Mouse (Mus musculus): ENCODE results near the gene Adgrg1. TPM values are rescaled to one million over a fixed set of nuclear protein-coding genes. Genes with fewer than 3 reads are reported as not detected.

Adgrg1 gene
- 10 to 100 TPM; 41.3 to 63.6 (median 51.8) TPM for total RNA-seq (2022)

DNA sequence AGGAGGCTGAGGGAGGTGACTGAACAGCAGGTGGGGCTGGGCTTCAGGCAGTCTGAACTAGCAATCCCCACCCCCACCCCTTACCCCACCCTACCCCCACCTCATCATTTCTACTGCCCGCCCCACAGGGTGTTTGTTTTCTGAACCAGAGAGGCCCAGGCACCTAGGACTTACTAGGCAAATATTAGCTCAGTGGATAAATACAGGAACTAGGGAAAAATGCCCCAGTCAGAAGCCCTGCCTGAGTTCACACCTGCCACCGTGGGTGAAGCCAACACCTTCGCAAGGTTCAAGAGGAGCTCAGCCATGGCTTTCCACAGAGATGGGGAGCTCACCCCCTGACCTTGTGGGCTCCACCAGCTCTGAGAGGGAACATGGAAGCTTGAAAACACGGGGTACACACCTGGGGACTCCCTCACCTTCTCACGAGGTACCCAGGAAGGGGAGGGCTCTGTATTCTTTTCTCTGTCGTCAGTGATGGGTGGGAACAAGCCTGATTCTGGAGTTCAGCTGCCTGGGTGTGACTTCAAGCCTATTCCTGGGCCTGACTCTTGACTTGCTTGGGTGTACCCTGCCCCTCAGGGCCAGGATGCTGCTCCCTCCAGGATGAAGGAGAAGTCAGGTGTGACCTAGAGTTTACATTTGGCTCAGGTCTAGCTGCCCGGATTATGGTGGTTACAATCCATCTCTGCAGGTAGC lies at the start of gene Adgrg1:
Gene Adgrg1 (plus strand): TSS at position 285 of the 699 bp plus-strand sequence.
- no peak for DNase-seq (ENCODE audit: low spot score)

GRCm38 (mm10) chr8:94928227-94928626 lies 46.3 kb upstream of the Adgrg1 start:
- no peak for DNase-seq (ENCODE audit: low spot score)

- no peak for DNase-seq (ENCODE audit: low spot score)
These were observed 40.6 kb upstream of the Adgrg1 start for GRCm38 (mm10) chr8:94933918-94934317.

DNA sequence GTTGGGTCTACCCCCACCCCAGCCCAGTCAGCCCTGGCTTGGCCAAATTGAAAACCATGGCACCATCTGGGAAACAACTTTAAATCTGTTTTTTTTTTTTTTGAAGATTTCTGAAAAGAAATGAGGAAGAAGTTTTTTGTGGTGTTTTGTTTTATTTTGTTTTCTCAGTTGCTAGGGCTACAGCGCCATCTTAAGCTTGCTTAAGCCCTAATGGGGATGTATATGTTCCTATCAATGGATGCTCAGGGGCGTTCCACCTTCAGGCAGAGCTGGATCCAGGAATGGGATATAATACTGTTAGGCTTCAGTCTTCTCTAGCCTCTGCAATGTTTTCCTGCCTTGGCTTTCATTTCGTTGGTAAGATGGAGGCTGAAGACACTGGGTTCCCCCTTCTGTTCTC lies 39.4 kb upstream of the Adgrg1 start:
- no peak for DNase-seq (ENCODE audit: low spot score)

DNA sequence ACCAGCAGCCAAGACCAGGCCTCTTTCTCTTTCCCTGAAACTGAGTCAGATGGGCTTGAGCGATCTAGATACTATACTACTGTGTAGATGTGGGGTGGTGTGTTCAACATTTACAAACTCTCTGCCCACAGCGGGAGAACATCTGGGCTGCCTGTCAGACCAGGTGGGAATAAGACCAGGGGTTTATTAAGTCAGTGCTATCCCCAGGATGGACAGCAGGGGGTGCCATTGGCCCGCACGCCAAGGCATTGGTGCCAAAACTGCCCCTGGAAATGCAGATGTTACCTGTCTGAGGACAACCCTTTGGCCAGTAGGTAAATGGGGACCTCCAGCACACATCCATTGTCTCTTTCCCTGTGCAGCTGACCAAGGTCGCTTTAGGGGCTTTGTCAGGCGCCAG lies 32.0 kb upstream of the Adgrg1 start:
- peak; percentile 63 for DNase-seq (ENCODE audit: low spot score)

- no peak for DNase-seq (ENCODE audit: low spot score)
These were observed 29.4 kb upstream of the Adgrg1 start for GRCm38 (mm10) chr8:94945185-94945584.

DNA sequence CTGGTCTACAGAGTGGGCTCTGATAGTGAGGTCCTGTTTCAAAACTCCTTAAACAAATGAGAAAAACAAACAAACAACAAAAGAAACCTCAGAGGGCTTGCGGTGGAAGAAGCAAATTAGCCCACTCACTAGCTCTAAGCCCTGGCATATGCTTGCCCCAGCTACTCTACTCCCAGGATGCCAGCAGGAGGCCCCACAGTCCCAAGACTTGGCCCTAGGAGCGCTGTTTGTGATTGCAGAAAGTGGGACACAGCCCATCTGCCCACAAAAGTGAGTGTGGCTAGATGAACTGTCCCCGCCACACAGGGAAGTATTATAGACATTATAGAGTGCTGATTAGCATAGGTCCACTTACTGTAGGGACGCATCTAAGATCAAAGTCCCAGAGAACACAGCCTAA lies 26.1 kb upstream of the Adgrg1 start:
- DNase-seq (ENCODE audit: low spot score), result no peak

DNA sequence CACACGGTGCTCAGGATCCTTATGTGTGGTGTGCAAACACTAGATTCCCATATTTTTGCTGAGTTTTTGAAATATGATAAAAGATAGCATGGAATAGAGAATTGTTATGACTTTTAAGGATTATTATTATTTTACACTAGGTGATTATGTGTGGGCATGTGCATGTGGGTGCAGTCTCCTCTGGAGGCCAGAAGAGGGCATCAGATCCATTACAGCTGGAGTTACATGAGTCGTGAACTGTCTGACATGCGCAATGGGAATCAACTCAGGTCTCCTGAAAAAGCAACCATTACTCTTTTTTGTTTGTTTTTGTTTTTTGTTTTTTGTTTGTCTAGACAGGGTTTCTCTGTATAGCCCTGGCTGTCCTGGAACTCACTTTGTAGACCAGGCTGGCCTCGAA lies 25.5 kb upstream of the Adgrg1 start:
- no peak for DNase-seq (ENCODE audit: low spot score)

GRCm38 (mm10) chr8:94950046-94950445 lies 24.5 kb upstream of the Adgrg1 start:
- DNase-seq (ENCODE audit: low spot score), result peak; percentile 77

GRCm38 (mm10) chr8:94950458-94950857 lies 24.1 kb upstream of the Adgrg1 start:
- DNase-seq (ENCODE audit: low spot score), result no peak

DNA sequence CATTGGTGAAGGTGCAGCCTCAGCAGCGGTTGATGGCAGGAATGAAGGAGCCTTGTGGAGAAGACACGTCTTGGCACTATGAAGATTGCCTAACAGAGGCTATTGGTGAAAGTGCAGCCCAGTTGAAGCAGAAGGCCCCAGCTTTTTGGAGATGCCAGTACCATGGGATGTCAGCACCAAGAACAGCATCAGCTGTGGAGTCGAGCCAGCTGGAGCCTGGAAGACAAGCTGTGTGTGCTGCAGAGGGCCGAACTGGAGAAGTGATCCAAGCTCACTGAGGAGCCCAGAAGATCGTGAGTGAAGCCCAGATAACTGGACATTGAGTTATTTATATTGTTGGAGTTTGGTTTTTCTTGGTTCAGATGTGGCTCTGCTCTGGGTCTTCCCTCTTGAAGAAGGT lies 22.5 kb upstream of the Adgrg1 start:
- DNase-seq (ENCODE audit: low spot score), result no peak

- DNase-seq (ENCODE audit: low spot score), result no peak
These were observed 20.8 kb upstream of the Adgrg1 start for GRCm38 (mm10) chr8:94953624-94954367.

DNA sequence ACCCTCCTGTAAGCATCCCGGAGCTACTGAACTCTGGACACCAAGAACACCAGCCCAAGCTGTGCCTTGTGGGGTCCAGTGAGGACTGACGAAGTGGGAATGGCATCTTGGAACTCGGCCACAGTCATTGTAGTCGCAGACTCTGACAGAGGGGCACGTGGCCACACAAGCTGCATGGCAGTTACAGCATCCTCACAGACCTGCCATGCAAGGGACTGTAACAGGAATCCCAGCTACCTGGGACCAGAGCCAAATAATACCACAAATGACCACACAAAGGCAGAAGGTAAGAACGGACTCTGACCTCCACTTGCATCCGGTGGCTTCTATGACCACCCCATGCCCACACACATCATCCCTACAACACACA lies 20.2 kb upstream of the Adgrg1 start:
- no peak for DNase-seq (ENCODE audit: low spot score)

DNA sequence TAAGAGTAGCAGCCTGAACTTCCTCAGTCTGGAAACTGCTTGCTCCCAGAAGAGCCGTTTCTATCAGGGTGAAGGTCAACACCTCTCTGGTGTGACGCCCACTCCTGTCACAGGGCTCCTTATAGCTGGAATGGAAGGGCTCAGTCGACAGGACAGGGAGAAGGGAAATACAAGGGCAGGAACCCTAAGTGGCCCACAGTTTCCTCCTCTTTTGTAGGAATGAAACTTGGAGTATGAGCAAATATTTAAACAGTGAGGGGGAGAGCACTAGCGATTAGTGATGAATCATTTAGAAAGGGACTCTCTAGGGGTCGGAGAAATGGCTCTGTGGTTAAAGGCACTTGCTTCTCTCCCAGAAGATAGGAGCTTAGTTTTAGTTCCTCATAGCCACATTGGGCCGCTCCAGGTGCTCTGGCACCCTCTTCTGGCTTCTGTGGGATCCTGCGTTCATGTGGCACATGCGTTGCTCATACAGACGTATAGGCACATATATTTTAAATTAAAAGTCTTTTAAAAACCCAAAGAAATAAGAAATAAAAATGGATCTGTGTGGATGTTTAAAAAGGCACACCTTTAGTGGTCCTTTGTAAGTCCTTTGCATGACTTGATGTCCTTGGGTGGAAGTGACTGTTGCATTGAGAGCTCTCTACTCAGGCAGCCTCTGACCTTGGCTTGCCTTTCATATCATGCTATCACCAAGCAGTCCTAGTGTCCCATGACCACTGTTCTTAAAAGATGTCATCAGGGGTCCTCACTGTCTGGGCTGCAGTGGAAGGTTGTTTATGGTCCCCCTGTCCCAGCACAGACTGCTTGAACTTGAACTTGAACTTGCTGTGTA lies 19.4 kb upstream of the Adgrg1 start:
- DNase-seq (ENCODE audit: low spot score), result peak; percentile 28

DNA sequence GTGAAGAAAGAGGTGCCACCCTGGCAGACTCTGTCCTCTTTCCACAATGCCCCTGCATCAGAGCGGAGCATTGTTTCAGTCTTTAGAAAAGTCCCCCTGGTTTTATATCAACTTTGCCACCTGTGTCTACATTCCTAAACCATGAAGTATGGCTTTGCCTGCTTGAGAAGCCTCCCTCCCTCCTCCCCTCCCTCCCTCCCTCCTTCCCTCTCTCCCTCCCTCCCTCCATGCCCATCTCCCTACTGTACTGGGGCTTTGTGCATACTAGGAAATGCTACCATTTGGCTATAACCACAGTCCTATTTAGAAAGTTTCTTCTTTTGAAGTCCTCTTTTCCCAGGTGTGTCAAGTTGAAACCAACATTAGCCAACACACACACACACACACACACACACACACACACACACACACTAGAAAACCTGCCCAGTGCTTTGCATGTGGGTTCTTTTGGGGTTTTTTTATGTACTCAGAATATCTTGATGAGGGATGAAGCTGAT lies 18.4 kb upstream of the Adgrg1 start:
- no peak for DNase-seq (ENCODE audit: low spot score)

DNA sequence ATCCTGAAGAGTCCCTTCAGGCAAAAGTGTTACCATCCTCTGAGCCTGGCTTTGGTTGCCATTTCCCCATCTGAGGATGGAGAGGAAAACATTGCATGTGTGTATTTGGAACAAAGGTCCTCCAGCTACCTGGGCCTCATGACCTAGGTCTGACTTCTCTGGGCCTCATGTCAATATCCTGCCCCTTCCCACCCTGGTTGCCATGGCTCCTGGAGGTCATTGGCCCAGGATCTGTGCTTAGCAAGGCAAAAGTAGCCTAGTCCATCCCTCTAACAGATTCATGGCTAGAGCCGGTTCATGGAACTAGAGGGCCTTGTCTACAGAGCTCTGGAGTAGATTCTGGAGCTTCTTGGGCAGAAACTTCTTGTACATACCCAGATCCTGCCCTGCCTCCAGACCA lies 12.3 kb upstream of the Adgrg1 start:
- no peak for DNase-seq (ENCODE audit: low spot score)

DNA sequence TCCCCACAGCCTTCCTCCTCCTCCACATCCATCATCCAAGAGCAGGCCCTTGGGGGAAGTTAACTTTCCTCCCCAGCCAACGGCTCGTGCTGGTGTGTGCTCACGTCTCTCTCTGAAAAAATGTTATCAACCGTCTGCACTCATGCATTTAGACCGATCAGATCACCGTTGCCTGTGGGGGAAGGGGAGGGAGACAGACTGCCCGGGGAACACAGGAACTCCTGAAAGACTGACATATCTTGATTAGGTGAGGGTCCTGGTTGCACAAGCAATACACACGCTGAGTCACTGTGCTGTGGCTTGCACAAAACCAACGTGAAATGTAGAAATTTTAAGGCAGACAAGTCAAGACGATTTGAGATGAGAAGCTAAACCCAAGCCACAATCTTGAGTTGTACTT lies 9.7 kb upstream of the Adgrg1 start:
- DNase-seq (ENCODE audit: low spot score), result no peak

- no peak for DNase-seq (ENCODE audit: low spot score)
These were observed 8.0 kb upstream of the Adgrg1 start for GRCm38 (mm10) chr8:94966578-94966977.

- no peak for DNase-seq (ENCODE audit: low spot score)
These were observed 7.5 kb upstream of the Adgrg1 start for GRCm38 (mm10) chr8:94967071-94967470.

DNA sequence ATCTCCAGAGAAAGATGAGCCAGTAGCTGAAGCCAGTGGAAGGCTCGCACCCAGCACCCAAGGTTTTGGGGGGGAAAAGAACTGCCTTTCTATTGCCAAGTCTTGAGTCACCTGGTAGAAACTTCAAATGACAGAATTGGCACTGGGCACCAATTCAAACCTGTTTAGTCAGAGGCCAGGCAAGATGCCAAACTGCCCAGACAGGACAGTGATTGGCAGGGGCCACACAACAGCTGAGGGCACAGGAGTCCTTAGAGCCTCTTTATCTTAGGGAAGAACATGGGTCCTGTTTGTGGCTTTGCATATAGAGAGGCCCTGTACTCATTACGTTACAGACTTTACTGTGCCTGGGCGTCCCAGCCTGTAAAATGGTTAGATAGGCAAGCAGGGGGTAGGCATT lies 7.0 kb upstream of the Adgrg1 start:
- DNase-seq (ENCODE audit: low spot score), result peak; percentile 42

GRCm38 (mm10) chr8:94973270-94973669 lies 1.3 kb upstream of the Adgrg1 start:
- no peak for DNase-seq (ENCODE audit: low spot score)

DNA sequence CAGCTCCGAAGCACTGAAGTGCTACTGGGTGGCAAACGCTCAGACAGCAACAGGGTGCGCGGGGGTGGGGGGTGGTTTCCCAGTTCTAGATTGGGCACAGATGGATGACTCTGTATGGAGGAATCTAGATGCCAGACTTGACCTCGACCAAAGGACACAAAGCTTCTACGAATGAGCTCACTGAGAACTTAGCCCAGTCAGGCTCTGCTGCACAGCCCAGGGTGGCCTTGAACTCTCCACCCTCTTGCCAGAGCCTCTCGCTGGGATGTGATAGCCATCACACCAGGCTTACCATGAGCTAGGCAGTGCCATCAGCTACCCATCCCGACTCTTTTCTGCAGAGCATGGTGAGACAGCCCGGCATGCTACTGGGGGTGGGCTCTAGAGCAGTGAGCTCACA lies 765 bp upstream of the Adgrg1 start:
- DNase-seq (ENCODE audit: low spot score), result no peak

Measured in heart, adult 8-10 months (tissue).